Mouse (Mus musculus) adrenal gland, adult 8-10 months (tissue): ENCODE results near the gene Lce3f. TPM values are rescaled to one million over a fixed set of nuclear protein-coding genes. Genes with fewer than 3 reads are reported as not detected.
A peak's percentile ranks its signal among the peaks of the same experiment; 100 is the strongest.

Source experiments
- DNase-seq: peaks from one replicate; pipeline ENCODE4 v3.0.0; 2022
- total RNA-seq, 4 experiments: library from RNA; stranded (reverse); gene quantifications; 2 replicates each; pipeline ENCODE4 v1.2.4; 2022

Gene Lce3f
- total RNA-seq = not detected

GRCm38 (mm10) chr3:92991926-92992325 is at the start of gene Lce3f:
TSS of gene Lce3f (plus strand) at chr3:92992226.
- no peak for DNase-seq

DNA sequence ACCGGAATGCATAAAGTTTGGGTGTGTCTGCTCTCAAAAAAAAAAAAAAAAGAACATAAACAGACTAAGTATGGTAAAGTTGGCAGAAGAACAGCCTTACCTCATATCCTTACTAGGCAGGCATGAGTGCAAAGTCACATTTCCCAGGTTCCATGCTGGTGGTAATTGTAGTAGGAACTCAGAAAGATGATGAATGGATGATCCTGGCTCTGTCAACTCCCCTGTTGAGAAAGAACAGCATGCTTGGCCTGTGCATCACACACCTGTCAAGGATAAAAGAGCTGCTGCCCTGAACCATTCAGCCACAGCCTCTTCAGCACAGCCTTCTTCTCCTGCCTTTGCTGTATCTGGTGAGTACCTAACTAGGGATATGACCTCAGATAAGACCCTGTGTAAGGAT is 47.8 kb upstream of the Lce3f start, which contains the start of gene Lce3c:
Gene Lce3c (plus strand): TSS at position 301 of the 400 bp plus-strand sequence.
- DNase-seq = no peak

DNA sequence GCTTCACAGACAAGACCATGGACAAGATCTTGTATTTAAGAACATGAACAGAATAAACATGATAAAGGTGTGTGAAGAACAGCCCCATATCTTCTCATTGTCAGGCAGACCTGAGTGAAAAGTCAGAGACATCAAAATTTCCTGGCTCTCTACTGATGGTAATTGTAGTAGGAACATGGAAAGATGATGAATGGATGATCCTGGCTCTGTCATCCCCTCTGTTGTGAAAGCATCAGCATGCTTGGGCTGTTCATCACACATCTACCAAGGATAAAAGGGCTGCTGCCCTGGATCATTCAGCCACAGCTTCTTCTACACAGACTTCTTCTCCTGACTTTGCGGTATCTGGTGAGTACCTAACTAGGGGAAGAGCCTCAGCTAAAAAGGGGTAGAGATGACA is 34.9 kb upstream of the Lce3f start, which contains the start of gene Lce3d:
Gene Lce3d (plus strand): TSS at position 301 of the 400 bp plus-strand sequence.
- DNase-seq = no peak

DNA sequence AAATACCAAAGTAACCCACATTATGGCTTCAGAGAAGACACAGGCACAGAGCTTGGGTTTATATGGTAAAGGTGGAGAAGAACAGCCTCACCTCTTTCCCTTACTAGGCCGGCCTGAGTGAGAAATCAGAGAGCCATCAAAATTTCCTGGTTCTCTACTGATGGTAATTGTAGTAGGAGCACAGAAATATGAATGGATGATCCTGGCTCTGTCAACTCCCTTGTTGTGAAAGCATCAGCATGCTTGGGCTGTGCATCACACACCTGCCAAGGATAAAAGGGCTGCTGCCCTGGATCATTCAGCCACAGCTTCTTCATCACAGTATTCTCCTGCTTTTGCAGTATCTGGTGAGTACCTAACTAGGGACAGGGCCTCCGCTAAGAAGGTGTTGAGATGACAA is 25.3 kb upstream of the Lce3f start, which contains the start of gene Lce3e:
Gene Lce3e (plus strand): TSS at position 301 of the 400 bp plus-strand sequence.
- DNase-seq = no peak

DNA sequence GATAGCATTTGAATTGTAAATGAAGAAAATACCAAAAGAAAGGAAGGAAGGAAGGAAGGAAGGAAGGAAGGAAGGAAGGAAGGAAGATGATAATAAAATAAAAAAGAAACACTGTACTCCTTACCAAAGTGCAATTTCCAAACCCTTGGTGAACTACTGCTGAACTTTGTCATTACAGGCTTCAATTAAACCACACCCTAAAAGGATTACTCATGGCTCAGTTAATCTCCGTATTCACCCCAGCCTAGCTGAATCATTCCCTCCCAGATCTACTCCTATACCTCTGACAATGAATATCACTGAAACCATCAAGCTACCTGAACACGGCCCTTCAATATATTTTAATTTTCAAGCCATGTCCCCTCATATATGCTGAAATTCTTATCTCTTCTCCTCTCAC is 13.5 kb upstream of the Lce3f start:
- DNase-seq = no peak

- DNase-seq = peak; percentile 9
Measured at GRCm38 (mm10) chr3:92998691-92999090, 6.7 kb downstream of the Lce3f start.

DNA sequence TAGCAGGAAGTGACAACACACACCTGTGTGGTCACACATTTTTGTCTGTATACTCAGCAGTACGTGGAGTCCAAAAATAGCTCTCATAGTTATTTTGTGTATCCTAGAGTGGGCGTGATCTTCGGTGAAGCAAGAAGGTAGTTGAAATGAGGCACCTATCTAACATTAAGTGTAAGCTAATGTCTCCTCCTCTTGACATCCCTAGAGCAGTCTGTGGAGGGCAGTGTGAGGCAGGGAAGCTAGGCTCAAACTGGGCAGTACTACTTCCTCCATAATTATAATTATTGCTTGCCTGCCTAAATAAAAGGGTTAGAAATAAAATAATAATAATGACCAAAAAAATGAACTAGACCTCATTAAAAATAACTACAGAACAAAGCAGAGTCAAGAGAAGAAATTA is 8.6 kb downstream of the Lce3f start:
- no peak for DNase-seq

- DNase-seq = no peak
Measured at GRCm38 (mm10) chr3:93002843-93003242, 10.8 kb downstream of the Lce3f start.

GRCm38 (mm10) chr3:93014378-93014801 is 22.4 kb downstream of the Lce3f start:
- peak; percentile 2 for DNase-seq

DNA sequence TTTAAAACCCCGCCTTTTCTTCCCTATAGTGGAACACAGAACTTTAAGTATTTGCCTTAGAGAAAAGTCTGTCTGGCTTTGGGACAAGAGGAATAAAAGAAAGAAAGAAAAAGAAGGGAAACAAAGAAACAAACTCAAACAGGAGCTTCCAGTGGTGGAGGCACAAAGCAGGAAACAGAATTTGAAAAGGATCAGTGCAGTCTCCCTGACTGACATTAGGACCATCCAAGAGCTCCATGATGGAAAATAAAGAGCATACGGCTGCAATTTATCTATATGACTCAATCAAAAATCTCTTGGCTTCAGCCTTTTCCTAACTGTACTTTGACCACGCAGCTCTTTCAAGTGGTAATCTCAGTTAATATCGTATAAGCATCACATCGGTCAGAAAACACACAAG is 22.8 kb downstream of the Lce3f start:
- DNase-seq = no peak

GRCm38 (mm10) chr3:93015460-93016104 is 23.6 kb downstream of the Lce3f start, which contains the start of gene Crct1:
TSS of gene Crct1 (minus strand) at chr3:93015687.
- DNase-seq = no peak

- DNase-seq = no peak
Measured at GRCm38 (mm10) chr3:93018960-93019359, 26.9 kb downstream of the Lce3f start, which contains the start of gene Lce1m. TSS of gene Lce1m (minus strand) at chr3:93019060.

DNA sequence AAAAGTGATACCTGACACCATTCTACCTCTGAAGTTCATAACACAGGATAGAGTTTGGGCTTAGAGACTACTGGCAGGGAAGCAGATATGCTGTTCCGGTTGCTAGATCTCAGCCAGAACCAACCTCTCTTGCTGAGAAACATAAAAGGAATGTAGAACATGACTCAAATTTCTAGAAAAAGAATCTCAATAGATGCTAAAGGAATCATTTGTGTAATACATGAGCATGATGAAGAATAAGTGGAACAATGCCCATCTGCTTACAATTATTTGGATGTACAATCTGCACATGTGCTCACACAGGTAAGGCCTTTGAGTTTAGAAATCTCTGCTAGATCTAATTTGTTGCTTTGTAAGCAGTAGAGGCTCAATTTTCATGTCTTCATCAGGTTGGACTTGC is 29.1 kb downstream of the Lce3f start:
- no peak for DNase-seq

- no peak for DNase-seq
Measured at GRCm38 (mm10) chr3:93023411-93024184, 31.6 kb downstream of the Lce3f start.

GRCm38 (mm10) chr3:93025486-93025885 is 33.5 kb downstream of the Lce3f start:
- DNase-seq = no peak

DNA sequence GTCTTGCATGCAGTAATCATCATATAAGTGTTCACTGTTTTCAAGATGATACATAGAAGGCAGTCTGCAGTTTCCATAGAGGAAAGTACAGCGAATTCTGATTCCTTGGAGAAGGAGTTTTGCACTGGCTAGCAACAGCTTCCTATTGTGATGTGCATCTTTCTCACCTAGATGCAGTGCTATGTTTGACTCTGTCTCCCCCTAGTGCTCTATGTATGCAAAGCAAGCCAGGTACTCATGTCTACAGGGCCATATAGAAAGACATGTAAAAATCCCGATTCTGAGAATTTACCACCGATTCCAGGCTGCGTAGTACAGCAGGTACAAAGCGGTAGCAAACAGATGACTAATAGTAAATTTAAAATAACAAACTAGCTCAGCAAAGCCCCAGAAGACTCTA is 39.4 kb downstream of the Lce3f start:
- DNase-seq = no peak

Other genes with a start within 250 kb of the Lce3f start
- not detected for gene Lce1g, start 239.9 kb upstream of the Lce3f start, total RNA-seq
- not detected for gene Lce1h, start 227.2 kb upstream of the Lce3f start, total RNA-seq
- gene Lce1i, start 213.3 kb upstream of the Lce3f start, total RNA-seq = not detected
- gene Lce1j, start 201.7 kb upstream of the Lce3f start, total RNA-seq = not detected
- not detected for gene Lce1k, start 184.3 kb upstream of the Lce3f start, total RNA-seq
- gene Kprp, start 165.0 kb upstream of the Lce3f start, total RNA-seq = not detected
- not detected for gene Lce1l, start 140.9 kb upstream of the Lce3f start, total RNA-seq
- not detected for gene 2310050C09Rik, start 122.0 kb upstream of the Lce3f start, total RNA-seq
- gene Lce3a, start 66.0 kb upstream of the Lce3f start, total RNA-seq = not detected
- gene Lce3b, start 59.2 kb upstream of the Lce3f start, total RNA-seq = not detected
- not detected for gene Lce3c, start 47.7 kb upstream of the Lce3f start, total RNA-seq
- not detected for gene Lce3d, start 34.8 kb upstream of the Lce3f start, total RNA-seq
- gene Lce3e, start 25.2 kb upstream of the Lce3f start, total RNA-seq = not detected
- gene Crct1, start 23.5 kb downstream of the Lce3f start, total RNA-seq = not detected
- gene Lce1m, start 26.8 kb downstream of the Lce3f start, total RNA-seq = not detected
- not detected for gene Gm4858, start 76.6 kb downstream of the Lce3f start, total RNA-seq
- gene Crnn, start 152.6 kb downstream of the Lce3f start, total RNA-seq = not detected
- not detected for gene Flg2, start 205.1 kb downstream of the Lce3f start, total RNA-seq